Mouse (Mus musculus) E14TG2a.4 (cell line): ENCODE measurements around the gene Sptssa.

ENCODE experiments used
- CTCF ChIP-seq: conservative IDR thresholded peaks from 2 replicates; pipeline ENCODE4 v1.5.1; 2014; ENCODE audit warnings: low read length
- NANOG ChIP-seq: IDR thresholded peaks from 2 replicates; pipeline ENCODE4 v1.6.1; 2014; ENCODE audit warnings: borderline replicate concordance, low read length, mixed read lengths

DNA sequence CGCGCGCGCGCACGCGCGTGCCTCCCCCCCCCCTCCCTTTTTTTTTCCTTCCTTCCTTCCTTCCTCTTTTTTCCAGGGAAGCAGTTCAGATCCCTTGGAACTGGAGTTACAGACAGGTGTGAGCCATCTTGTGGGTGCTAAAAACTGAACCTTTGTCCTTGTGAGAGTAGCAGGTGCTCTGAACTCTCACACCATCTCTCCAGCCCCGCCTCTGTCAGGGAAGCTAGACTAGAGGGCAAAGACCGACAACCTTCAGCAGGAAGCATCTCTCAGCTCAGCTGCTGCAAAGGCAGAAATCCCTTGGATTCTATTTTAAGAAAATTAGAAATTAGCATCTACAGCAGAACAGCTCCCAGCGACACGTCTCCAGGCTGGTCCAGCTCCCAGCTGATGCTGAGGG is 4.0 kb downstream of the Sptssa start:
- TF ChIP-seq CTCF (no peak), NANOG (no peak)
